Mouse (Mus musculus): ENCODE measurements around the gene Znrf1.

The Znrf1 gene

DNA sequence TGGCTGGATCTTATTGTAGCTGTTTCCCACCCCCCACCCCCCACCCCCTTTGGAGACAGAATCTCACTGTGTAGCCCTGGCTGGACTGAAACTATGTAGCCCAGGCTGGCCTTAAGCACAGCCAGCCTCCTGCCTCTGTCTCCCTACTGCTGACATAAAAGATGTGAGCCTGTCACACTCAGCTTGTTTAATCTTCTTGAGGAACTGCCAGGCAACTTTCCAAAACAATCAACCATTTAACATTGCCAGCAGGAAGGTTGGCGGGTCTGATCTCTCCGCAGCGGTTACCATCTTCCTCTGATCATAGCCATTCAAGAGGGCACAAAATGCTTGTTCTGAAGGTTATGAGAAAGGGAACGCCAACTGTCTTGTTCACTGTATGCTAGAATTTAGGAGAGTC, 2.4 kb upstream of the Znrf1 start:
- in situ Hi-C loops (cut with MboI), result loop anchor here (10.0 kb wide), 1 partner anchor 91 kb away; no protein-coding TSS in a partner anchor

DNA sequence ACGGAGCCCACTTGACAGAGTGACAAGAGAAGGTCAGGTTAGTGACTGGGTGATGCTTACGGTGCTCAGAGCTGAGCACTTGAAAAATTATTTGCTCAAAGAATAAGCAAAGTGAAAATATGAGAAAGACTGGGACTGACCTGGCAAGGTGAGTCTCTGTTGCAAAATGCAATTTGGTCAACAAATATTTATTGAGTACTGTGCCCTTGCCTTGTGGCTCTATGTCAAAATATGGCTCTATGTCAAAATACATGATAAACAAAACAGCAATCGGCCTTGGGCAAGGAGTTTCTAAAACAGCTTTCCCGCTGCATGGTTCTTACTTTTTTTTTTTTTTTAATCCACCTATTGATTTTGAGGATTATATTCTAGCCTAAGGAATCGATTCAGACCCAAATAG, 406 bp upstream of the Znrf1 start:
- in situ Hi-C loops (cut with MboI), result loop anchor here (10.0 kb wide), 1 partner anchor 89 kb away; no protein-coding TSS in a partner anchor

DNA sequence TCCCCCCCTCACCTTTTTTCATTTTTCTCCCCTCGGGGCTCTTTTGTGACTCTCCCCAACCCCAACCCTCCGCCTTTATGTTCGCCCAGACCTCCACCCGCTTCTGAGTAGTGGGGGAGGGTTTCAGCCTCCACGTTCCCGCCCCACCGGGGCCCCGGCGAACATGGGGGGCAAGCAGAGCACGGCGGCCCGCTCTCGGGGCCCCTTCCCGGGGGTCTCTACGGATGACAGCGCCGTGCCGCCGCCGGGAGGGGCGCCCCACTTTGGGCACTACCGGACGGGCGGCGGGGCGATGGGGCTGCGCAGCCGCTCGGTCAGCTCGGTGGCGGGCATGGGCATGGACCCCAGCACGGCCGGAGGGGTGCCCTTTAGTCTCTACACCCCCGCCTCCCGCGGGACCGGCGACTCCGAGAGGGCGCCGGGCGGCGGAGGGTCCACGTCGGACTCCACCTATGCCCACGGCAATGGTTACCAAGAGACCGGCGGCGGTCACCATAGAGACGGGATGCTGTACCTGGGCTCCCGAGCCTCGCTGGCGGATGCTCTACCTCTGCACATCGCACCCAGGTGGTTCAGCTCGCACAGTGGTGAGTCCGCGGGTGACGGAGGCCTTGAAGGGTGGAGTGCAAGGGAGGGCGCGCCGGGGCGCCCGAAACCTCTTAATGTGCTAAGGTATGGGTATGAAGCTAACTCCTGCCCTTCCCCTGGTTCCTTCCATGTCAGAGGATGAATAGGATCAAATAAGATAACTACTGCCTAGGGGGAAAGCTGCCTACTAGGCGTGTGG, 1.3 kb downstream of the Znrf1 start:
- in situ Hi-C loops (cut with MboI), result loop anchor here (10.0 kb wide), 1 partner anchor 88 kb away; no protein-coding TSS in a partner anchor

DNA sequence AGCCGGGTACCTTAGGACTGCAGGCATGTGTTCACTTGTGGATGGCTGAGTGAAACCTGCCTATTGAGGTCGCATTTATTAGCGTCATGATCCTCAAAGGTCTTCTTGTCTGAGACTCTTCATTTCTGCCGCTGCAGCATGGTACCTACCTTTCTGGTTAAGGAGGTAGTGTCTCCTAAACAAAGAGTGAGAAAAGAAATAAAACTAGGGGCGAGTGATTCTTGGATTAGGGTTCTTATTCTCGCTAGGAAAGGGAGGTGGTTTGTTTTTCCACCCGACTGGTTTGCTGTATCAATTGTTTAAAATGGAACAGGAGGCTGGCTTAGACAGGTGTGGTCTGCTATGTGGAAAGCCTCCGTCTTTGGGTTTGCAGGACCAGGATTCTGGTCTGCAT, 1.9 kb downstream of the Znrf1 start:
- in situ Hi-C loops (cut with MboI), result loop anchor here (10.0 kb wide), 1 partner anchor 87 kb away; no protein-coding TSS in a partner anchor

DNA sequence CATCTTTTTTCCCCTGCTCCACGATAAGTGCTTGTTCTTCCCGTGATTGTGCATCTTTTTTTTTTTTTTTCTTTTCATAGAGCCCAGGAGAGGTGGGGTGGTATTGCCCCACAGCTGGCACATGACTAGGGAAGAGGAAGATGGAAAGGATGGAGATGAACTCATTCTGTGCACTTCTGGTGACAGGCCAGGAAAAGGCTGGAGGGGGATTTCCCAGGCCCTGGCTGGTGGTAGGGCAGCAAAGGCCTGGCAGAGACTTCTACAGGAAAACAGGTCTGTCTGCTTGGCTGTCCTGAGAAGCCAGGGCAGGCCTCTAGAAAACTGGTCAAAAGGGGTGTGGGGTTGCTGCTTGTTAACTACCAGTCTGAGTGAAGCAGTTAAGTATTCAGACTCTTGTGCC, 2.3 kb downstream of the Znrf1 start:
- in situ Hi-C loops (cut with MboI), result loop anchor here (10.0 kb wide), 1 partner anchor 87 kb away; no protein-coding TSS in a partner anchor

DNA sequence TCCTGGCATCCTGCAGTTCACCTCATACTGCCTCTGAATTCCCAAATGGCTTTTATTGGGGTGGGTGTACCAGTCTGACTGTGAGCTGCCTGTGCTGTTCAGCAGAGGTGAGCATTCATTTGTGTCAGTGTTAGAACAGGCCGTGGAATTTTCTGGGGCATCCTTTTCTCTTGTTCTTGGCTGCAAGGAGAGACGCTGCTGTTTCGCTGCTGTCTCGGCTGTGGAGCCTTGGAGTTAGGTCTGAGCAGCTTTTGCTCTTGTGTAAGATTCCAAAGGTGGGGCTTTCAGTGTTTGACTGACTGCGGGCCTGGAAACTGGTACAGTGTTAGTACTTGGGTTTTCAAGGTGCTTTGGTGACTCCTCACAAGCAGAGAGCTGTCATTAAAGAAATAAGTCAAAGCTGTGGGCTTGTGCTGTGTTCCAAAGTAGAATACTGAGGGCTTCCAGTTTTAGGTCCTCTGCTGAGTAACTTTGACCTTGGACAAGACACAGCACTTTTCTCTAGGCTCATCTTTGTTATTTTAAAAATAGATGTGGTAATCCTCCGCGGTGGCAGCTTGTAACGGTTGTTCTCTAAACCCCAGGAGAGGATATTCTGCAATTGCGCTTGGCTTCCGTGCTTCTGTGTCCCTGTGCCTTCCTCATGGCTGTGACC, 3.7 kb downstream of the Znrf1 start:
- in situ Hi-C loops (cut with MboI), result loop anchor here (10.0 kb wide), 1 partner anchor 85 kb away; no protein-coding TSS in a partner anchor

DNA sequence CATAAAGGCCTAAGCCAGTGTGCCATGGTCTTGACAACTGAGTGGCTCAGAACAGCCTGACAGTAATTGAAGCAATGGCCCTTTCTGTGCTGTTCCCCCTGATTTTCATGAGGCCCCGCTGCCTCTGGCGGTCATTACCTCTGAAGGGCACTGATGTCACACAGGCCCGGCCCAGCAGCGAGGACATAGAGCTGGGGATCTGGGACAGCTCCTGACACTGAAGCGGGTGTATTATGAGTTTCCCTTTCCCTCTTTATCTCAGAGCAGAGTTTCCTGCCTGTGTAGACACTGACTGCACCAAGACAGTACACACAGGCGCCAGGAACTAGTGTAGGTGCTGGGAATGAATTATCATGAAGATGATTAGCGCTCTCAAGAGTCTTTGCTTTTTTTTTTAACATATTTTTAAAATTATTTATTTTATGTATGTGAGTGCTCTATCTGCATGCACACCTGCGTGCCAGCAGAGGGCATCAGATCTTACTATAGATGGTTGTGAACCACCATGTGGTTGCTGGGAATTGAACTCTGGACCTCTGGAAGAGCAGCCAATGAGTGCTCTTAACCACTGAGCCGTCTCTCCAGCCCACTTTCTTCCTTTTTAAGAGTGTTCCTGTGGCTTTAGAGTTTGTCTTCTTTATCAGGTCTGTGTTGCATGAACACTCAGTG, 7.9 kb downstream of the Znrf1 start:
- in situ Hi-C loops (cut with MboI), result no loop called here

DNA sequence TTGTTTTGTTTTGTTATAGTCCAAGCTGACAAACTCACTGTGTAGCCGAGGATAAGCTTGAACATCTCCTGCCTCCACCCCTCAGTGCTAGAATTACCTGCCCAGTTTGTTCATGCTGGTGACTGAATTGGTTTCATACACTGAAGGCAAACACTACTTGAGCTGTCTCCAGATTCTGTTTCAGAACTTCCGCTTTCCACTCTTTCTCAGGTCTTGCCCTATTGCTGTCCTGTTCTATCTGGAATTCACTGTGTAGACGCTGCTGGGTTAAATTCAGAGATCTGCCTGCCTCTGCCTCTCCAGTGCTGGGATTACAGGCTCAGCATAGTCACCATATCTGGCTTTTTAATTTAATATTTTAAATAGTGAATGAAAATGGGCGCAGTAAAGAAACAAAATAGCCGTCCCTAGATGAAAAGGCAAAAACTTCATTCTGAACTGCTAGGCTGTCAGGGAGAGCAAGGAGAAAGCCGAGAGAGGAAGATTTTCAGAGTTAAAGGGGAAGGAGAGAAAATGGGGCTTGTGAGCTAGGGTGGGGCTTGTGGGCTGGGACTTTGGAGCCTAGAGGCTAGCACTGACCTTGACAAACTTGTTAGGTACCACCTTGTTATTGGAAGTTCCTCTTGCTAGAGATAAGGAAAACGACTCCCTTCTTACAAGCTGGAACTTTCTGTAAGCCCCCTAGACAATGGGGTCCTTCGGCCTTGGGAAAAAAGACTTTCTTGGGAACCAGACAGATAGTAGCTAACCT, 9.7 kb downstream of the Znrf1 start:
- in situ Hi-C loops (cut with MboI), result no loop called here

DNA sequence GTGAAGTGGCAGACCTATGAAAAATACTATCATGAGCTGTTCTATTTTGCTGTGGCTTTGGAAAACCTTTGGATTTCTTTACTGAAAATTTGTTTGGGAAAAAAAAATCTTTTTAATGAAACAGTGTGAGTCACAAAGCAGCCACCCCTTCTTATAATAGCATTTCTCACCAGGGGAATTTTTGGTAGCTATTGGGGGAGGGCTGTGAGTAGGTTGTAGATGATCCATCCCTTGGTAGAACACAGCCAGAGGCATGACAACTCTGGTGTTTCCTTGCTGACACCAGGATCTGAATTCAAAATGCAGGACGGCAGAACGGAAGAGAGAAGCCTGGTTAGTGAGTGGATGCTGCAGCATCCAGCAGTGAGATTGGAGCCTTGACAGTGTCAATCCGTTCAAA, 11.2 kb downstream of the Znrf1 start:
- in situ Hi-C loops (cut with MboI), result no loop called here

DNA sequence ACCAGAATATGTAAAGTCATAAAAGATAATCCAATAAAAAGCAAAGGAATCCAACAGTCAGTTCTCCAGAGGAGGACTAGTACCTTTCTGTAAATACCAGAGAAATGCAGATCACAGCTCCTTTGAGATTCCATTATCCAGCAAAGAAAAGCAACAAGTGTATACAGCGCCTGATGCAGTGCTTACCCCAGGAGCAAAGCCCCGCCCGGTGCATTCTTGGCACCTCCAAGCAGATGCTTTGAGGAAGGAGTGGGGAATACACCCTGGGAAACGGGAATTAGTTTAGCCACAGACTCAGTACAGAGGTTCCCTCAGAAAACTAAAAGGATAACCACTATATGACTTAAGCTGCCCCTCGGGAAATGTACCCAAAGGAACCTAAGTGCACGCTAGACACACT, 12.3 kb downstream of the Znrf1 start:
- in situ Hi-C loops (cut with MboI), result no loop called here

DNA sequence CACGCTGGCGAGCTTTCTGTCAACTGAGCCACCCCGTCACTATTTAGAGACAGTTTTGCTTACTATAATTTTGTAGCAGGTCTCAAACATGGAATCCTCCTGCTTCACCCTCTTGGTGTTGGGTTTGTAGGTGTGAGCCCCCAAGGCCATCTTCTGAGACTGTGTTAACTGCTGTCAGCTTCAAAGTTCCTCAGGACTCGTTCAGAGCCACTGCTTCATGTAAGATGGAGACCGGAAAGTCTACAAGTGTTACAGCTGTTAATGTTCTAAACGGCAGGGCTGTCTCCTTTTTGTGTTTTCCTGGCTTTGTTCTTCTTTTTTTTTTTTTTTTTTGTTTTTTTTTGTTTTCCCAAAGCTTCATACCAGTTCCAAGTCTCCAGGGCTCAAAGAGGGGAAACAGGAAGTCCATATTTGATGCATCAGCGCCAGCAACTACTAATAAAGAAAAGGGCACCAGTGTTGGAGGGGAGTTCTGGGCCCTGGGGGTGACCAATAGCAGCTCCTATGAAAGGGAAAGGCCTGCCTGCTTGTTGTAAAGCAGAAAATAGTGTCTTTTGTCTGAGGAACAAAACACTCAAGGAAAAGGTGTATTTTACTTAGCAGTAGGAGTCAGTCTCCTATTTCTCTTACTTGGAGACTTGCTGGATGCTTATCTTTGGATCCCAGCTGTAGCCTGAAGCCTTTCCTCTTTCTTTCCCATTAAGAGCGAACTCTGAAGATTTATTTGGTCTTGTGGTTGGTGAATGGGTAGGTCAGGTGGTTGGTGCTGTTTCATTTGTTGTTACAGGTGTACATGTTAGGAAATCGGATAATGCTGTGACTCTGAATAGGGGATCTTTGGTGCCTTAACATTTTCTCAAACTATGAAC, 14.3 kb downstream of the Znrf1 start:
- in situ Hi-C loops (cut with MboI), result no loop called here

DNA sequence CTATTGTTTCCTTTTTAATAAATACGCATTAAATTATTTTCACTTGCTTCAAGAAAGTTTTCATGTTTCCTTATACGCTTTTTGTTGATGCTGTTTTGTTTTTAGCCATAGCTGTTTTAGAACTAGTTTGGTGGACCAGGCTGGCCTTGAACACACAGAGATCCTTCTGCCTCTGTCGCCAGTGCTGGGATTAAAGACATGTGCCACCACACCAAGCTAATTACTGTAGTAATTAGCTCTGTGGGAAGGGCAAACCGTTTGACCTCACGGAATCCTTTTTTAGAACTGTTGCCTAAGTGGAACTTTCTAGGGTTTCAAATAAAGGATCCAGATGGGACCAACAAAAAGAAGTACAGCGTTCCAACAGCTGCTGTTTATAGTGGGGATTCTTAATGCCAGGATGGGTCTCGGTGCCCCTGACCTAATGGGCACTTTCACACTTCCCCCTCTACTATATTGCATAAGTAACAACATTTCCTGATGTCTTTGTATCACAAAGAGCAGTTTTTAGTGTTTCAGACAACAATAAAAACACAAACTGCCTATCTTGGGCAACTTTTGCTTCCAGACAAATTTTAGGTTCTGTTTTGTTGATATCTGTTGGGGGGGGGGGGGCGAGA, 15.7 kb downstream of the Znrf1 start:
- in situ Hi-C loops (cut with MboI), result no loop called here

DNA sequence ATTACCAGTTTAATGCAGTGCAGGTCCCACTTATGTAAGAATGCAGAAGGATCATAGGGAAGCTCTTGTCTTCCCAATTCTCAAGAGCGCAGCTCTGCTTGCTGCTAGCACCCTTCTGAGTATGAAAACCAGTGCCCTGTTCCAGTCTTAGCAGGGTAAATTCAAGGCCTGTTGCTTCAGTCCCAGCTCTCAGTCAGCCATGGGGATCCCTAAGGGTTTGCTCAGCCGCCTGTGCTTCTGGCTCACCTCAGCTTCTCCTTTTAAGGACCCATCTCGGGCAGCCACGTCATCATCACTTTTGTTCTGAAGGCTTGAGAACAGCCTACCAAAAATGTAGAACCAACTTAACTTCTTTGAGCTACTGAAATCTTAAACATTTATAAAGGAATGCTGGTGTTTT, 25.9 kb downstream of the Znrf1 start:
- in situ Hi-C loops (cut with MboI), result no loop called here

DNA sequence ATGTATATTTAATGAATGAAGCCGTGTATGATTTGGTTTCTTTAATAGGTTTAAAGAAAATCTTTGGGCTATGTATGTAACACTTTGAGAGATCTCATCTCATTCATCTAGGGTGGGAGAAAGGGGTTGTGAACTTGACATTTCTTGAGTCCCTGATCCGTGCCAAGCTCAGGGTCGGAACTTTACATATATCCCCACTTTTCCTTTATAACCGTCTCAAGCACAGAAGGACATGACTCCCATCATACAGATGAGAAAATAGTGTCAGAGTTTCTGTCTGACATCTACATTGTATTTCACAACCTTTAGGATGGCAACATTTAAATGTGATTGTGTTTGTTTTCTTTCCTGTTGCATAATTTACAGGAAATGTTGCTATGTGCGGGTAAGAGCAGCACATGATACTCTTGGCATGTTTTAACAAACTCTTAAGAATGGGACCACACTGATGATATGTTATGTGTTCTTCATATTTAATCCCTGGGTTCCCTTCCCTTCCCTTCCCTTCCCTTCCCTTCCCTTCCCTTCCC, 26.4 kb downstream of the Znrf1 start:
- in situ Hi-C loops (cut with MboI), result no loop called here

DNA sequence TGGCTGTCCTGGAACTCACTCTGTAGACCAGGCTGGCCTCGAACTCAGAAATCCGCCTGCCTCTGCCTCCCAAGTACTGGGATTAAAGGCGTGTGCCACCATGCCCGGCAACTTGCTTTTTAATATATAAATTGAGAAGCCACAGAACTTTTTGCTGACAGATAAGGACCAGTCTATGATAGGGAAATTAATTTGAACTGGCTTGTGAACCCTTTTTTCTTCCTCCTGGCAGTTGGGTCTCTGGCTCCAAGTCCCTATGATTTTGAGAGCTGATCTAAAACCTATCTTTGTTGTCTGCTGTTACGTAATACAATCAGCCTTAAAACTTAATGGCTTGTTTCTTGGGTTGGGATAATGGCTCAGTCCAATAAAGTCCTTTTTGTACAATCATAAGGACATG, 27.2 kb downstream of the Znrf1 start:
- in situ Hi-C loops (cut with MboI), result no loop called here

DNA sequence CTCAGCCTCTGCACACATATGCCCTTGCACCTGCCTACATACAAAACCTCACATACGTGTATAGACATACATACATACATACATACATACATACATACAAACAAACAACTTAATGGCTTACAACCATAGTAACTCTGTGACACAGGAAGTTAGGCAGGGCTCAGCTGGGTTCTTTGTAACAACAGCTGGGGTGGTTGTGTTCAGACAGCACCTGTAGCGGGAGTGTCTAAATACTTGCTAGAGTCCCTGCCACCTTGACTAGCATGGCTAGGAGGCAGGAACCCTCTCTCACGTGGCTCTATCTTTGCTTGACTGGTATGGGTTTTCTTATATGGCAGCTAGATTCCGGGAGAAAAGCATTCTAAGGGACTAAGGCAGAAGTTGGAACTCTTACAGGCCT, 27.8 kb downstream of the Znrf1 start:
- in situ Hi-C loops (cut with MboI), result no loop called here

DNA sequence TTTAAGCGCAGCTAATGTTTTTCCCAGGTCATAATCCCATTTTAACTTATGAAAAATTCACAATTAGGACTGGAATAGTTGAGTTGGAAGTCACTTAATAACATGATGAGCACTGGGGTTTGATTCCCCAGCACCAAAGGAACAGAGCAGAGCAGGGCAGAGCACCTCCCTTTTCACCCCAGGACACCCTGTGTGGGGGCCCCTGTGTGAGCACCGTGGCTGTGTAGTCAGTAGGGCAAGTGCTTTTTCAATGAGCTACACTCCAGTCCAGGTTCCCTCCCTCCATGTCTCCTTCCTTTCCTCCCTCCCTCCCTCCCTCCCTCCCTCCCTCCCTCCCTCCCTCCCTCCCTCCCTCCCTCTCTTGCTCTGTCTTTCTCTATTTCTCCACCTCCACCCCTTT, 28.2 kb downstream of the Znrf1 start:
- in situ Hi-C loops (cut with MboI), result no loop called here

DNA sequence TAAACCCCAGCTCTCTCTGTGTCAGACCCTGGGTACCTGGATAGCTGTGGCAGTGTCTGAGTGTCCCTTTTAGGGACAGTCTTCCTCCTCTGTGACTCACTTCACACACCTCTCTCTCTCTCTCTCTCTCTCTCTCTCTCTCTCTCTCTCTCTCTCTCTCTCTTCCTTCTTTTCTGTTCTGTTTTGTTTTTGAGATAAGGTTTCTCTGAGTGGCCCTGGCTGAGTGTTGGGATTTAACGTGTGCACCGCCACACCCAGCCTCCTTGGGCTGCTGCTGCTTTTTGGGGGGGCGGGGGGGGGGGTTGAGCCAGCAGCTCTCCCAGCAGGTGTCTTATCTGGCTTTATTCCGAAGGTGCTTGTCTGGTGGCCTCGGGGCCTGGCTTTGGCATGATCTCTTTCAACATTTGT, 29.9 kb downstream of the Znrf1 start:
- in situ Hi-C loops (cut with MboI), result no loop called here

DNA sequence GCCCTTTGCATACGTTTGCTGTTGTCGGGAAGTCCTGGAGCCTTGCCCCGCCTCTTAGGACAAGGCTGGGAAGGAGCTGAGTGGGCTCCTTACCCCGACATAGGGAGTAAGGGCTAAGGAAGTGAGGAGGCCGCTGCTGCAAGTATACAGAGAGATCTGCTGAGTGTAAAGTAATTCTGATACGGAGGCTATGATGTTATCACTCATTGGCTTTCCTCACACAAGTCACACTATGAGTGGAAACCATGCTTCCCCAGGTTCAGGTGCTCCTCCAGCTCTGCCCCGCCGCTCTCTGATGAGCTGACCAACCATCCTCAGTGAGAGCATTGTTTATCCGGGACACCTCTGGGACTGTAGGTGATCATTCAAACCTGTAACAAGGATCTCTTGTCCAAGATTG, 30.4 kb downstream of the Znrf1 start:
- in situ Hi-C loops (cut with MboI), result no loop called here

DNA sequence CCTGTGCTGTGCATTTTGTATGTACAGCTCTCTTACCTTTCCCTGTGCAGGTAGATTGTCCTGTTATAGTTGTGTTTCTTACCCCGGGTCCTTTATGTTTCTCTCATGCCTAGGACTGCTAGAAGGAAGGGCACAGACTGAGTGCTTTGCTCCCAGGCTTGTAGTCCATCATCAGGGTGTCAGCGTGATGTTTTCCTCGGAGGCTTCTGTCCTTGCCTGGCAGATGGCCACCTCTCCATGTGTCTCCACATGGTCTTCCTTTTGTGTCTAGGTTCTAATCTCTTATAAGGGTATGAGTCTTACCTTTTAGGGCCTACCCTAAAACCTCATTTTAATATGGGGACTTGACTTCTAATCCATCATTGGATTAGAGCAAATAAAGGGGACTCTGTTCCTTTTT, 31.7 kb downstream of the Znrf1 start:
- in situ Hi-C loops (cut with MboI), result no loop called here
